Mouse (Mus musculus): ENCODE data around the gene Gm29554. TPM values are rescaled to one million over a fixed set of nuclear protein-coding genes. Genes with fewer than 3 reads are reported as not detected.

Gm29554 gene
- total RNA-seq (2023) = not detected in 2 replicates

DNA sequence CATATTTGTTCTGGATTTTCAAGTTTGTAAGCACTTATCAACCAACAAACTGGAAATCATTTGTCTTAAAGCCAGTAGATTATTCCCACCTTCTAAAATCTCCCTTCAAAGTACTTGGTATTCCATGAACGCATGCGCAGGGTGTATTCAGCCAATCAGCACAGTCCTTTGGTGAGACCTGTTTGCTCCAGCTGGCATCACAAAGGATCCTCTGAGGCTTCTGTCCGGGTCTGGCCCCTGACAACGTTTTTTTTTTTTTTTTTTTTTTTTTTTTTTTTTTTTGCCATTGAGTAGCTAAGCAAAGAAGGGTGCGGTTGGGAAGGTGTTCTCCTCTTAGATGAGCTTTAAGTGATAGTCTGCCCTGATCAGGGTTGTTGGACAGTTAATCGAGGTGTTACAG, at the start of gene Gm29554:
Gene Gm29554, plus strand, starts transcription at position 301 of the 400 bp plus-strand sequence.

Other genes with a start within 250 kb of the Gm29554 start
- not detected in 2 replicates for gene Gm20812, start 108.0 kb downstream of the Gm29554 start, total RNA-seq (2023)